Mouse (Mus musculus): ENCODE results near the gene Slc13a2. TPM values are rescaled to one million over a fixed set of nuclear protein-coding genes. Genes with fewer than 3 reads are reported as not detected.

Gene Slc13a2
- polyA plus RNA-seq, 1 experiment = not detected

DNA sequence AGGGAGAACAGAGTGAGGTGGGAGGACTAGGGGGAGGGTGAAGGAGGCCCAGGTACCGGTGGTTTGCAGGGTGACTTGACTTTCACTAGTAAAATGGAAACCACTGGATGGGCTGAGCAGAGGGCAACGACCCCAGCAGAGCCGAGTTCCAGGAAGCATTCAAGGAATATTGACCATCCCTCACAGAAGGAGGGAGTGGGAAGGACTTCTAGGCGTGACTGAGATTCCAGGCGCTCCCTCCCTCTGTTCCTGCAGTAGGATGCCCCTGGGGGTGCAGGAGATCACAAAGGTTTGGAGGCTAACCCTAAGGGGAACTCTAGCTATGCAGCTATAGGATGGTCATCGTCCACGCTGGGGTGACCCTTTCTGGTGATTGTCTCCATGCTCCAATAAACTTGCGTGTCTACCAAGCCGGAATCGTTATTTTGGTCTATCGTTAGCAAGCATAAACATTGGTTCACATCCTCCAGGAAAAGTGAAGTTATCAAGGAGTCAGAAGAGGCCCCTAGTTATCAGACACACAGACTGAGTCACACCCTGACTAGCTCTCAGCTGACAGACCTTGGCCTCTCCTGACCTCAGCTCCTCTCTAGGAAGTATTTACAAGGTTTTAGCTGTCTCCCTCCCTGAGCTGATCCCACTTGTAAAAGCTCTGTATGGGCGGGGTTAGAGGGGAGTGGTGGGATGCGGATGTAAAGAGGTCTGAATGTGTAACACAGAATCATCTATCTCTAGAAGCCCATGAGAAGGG, 41.4 kb upstream of the Slc13a2 start:
- Histone ChIP-seq H3K27ac (ENCODE audit: control insufficient read depth, insufficient read depth, low read depth, low read length, poor library complexity) (no peak overlapping the region), H3K4me3 (replicated peaks; ENCODE audit: control insufficient read depth, low read depth, low read length) (no peak overlapping the region), H3K4me1 (ENCODE audit: control insufficient read depth, insufficient read depth, low read length) (peaks cover 6% of the 10 kb centered on the region)
- 68% methylated on average over 13 of the region's 13 CpGs for WGBS
- TF ChIP-seq CTCF (IDR thresholded peaks at IDR 0.05; ENCODE audit: control insufficient read depth, insufficient read depth, low read length) (no peak), POLR2A (IDR thresholded peaks at IDR 0.05; ENCODE audit: borderline replicate concordance, control insufficient read depth, low read depth, low read length) (no peak)

DNA sequence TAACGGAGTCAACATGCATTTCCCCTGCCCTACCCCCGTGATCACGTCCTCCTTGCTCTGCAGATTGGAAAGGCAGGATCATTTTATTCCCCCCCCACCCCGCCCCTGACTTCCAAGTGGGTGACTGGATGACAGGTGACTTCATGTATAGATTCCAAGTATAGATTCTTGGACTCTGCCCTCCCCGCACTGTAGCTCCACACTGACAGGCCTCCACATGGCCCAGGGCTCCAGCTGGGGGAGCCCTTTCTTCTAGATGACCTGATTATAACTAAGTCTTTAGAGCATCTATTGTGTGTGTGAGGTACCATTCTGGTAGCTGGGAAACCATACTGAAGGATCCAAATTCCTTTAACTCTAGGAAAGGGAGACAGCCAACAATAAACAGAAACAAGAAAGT, 40.7 kb upstream of the Slc13a2 start:
- Histone ChIP-seq H3K27ac (ENCODE audit: control insufficient read depth, insufficient read depth, low read depth, low read length, poor library complexity) (no peak overlapping the region), H3K4me1 (ENCODE audit: control insufficient read depth, insufficient read depth, low read length) (peaks cover 6% of the 10 kb centered on the region), H3K4me3 (replicated peaks; ENCODE audit: control insufficient read depth, low read depth, low read length) (no peak overlapping the region)
- WGBS = 87% methylated on average over 5 of the region's 5 CpGs
- TF ChIP-seq CTCF (IDR thresholded peaks at IDR 0.05; ENCODE audit: control insufficient read depth, insufficient read depth, low read length) = no peak
- no peak for TF ChIP-seq POLR2A (IDR thresholded peaks at IDR 0.05; ENCODE audit: borderline replicate concordance, control insufficient read depth, low read depth, low read length)

DNA sequence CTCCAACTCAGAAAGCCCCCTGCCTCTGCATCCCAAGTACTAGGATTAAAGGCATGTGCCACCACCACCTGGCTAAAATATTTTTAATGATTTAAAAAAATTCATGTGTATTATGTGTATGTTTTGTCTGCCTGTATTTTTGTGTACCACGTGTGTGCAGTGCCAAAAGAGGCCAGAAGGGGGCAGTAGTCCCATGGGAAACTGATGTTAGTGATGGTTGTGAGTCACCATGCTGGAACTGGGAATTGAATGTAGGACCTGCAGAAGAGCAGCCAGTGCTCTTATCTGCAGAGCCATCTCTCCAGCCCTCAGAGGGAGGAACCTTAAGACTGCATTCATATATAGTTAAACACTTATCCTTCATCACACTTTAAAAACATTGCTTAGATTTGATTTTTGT, 39.9 kb upstream of the Slc13a2 start:
- H3K27ac ChIP-seq (ENCODE audit: control insufficient read depth, insufficient read depth, low read depth, low read length, poor library complexity) = no peak overlapping the region
- peaks cover 6% of the 10 kb centered on the region for H3K4me1 ChIP-seq (ENCODE audit: control insufficient read depth, insufficient read depth, low read length)
- H3K4me3 ChIP-seq (replicated peaks; ENCODE audit: control insufficient read depth, low read depth, low read length) = no peak overlapping the region
- 71% methylated on average over 1 of the region's 1 CpGs for WGBS
- TF ChIP-seq CTCF (IDR thresholded peaks at IDR 0.05; ENCODE audit: control insufficient read depth, insufficient read depth, low read length) (peak; percentile 29; the same call in 1 of the 2 replicates), POLR2A (IDR thresholded peaks at IDR 0.05; ENCODE audit: borderline replicate concordance, control insufficient read depth, low read depth, low read length) (no peak)

DNA sequence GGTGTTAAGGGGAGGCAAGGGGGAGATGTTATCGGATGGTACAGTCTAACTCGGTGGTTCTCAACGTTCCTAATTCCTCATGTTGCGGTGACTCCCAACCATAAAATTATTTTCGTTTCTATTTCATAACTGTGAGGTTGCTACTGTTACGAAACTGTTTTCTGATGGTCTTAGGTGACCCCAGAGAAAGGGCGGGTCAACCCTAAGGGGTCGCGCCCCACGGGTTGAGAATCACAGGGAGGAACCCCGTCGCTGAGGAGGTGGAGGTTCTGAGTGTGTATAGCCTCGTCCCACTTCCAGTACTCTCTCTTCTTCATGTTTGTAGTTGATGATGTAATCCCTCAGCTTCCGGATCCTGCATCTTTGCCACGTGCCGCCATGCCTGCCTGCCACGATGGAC, 36.7 kb upstream of the Slc13a2 start:
- WGBS = 36% methylated on average over 17 of the region's 17 CpGs
- H3K27ac ChIP-seq (ENCODE audit: control insufficient read depth, insufficient read depth, low read depth, low read length, poor library complexity) = no peak overlapping the region
- no peak for TF ChIP-seq CTCF (IDR thresholded peaks at IDR 0.05; ENCODE audit: control insufficient read depth, insufficient read depth, low read length)
- TF ChIP-seq POLR2A (IDR thresholded peaks at IDR 0.05; ENCODE audit: borderline replicate concordance, control insufficient read depth, low read depth, low read length) = no peak
- H3K4me1 ChIP-seq (ENCODE audit: control insufficient read depth, insufficient read depth, low read length) = peaks cover 3% of the 10 kb centered on the region; the same call in 1 of the 2 replicates
- H3K4me3 ChIP-seq (replicated peaks; ENCODE audit: control insufficient read depth, low read depth, low read length) = no peak overlapping the region

DNA sequence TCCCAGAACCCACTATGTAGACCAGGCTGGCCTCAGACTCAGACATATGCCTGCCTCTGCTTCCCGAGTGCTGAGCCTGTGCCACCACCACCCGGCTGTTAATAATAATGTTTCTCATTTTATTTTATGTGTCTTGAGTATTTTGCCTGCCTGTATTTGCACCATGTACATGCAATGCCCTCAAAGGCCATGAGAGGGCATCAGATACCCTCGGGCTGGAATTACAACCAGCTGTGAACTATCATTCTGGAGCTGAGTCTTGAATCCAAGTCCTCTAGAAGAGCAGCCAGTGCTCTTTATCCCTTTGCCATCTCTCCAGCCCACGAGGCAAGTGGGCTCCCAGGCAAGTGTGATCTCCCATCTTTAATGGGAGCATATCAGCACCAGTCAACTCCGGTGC, 33.3 kb upstream of the Slc13a2 start:
- H3K4me1 ChIP-seq (ENCODE audit: control insufficient read depth, insufficient read depth, low read length) = no peaks in the 10 kb centered on the region
- 25% methylated on average over 5 of the region's 5 CpGs for WGBS
- TF ChIP-seq CTCF (IDR thresholded peaks at IDR 0.05; ENCODE audit: control insufficient read depth, insufficient read depth, low read length) (peak; percentile 32; the same call in 1 of the 2 replicates), POLR2A (IDR thresholded peaks at IDR 0.05; ENCODE audit: borderline replicate concordance, control insufficient read depth, low read depth, low read length) (no peak)
- H3K4me3 ChIP-seq (replicated peaks; ENCODE audit: control insufficient read depth, low read depth, low read length) = no peak overlapping the region
- no peak overlapping the region for H3K27ac ChIP-seq (ENCODE audit: control insufficient read depth, insufficient read depth, low read depth, low read length, poor library complexity)

- Histone ChIP-seq H3K27ac (ENCODE audit: control insufficient read depth, insufficient read depth, low read depth, low read length, poor library complexity) (no peak overlapping the region), H3K4me3 (replicated peaks; ENCODE audit: control insufficient read depth, low read depth, low read length) (no peak overlapping the region), H3K4me1 (ENCODE audit: control insufficient read depth, insufficient read depth, low read length) (no peaks in the 10 kb centered on the region)
- 54% methylated on average over 7 of the region's 7 CpGs for WGBS
- TF ChIP-seq CTCF (IDR thresholded peaks at IDR 0.05; ENCODE audit: control insufficient read depth, insufficient read depth, low read length) = no peak
- no peak for TF ChIP-seq POLR2A (IDR thresholded peaks at IDR 0.05; ENCODE audit: borderline replicate concordance, control insufficient read depth, low read depth, low read length)
Observed at GRCm38 (mm10) chr11:78454276-78454675, 32.3 kb upstream of the Slc13a2 start.

GRCm38 (mm10) chr11:78453675-78454074, 31.7 kb upstream of the Slc13a2 start:
- TF ChIP-seq POLR2A (IDR thresholded peaks at IDR 0.05; ENCODE audit: borderline replicate concordance, control insufficient read depth, low read depth, low read length) (no peak), CTCF (IDR thresholded peaks at IDR 0.05; ENCODE audit: control insufficient read depth, insufficient read depth, low read length) (peak; percentile 90)
- H3K4me3 ChIP-seq (replicated peaks; ENCODE audit: control insufficient read depth, low read depth, low read length) = no peak overlapping the region
- H3K4me1 ChIP-seq (ENCODE audit: control insufficient read depth, insufficient read depth, low read length) = no peaks in the 10 kb centered on the region
- no peak overlapping the region for H3K27ac ChIP-seq (ENCODE audit: control insufficient read depth, insufficient read depth, low read depth, low read length, poor library complexity)
- 17% methylated on average over 4 of the region's 4 CpGs for WGBS

GRCm38 (mm10) chr11:78450337-78450736, 28.3 kb upstream of the Slc13a2 start:
- WGBS = 20% methylated on average over 2 of the region's 2 CpGs
- H3K4me1 ChIP-seq (ENCODE audit: control insufficient read depth, insufficient read depth, low read length) = no peaks in the 10 kb centered on the region
- TF ChIP-seq POLR2A (IDR thresholded peaks at IDR 0.05; ENCODE audit: borderline replicate concordance, control insufficient read depth, low read depth, low read length) = no peak
- TF ChIP-seq CTCF (IDR thresholded peaks at IDR 0.05; ENCODE audit: control insufficient read depth, insufficient read depth, low read length) = no peak
- H3K4me3 ChIP-seq (replicated peaks; ENCODE audit: control insufficient read depth, low read depth, low read length) = no peak overlapping the region
- H3K27ac ChIP-seq (ENCODE audit: control insufficient read depth, insufficient read depth, low read depth, low read length, poor library complexity) = no peak overlapping the region

Measured in bone marrow, adult 2 months (tissue).